Mouse (Mus musculus) monocyte, adult 2 months (primary cell): ENCODE data around the gene Atpaf2.
A peak's percentile ranks its signal among the peaks of the same experiment; 100 is the strongest.
"Not testable (repeated sequence)": the region's sequence is repeated elsewhere in the genome, so short reads cannot be mapped to it uniquely, and the experiment has no call there.

Experiments used
- DNase-seq, 2 experiments: peaks; one replicate each; pipeline ENCODE4 v3.0.0; 2022; ENCODE audit warnings: low spot score in 2 of 2, low read depth in 1 of 2

Atpaf2 gene

DNA sequence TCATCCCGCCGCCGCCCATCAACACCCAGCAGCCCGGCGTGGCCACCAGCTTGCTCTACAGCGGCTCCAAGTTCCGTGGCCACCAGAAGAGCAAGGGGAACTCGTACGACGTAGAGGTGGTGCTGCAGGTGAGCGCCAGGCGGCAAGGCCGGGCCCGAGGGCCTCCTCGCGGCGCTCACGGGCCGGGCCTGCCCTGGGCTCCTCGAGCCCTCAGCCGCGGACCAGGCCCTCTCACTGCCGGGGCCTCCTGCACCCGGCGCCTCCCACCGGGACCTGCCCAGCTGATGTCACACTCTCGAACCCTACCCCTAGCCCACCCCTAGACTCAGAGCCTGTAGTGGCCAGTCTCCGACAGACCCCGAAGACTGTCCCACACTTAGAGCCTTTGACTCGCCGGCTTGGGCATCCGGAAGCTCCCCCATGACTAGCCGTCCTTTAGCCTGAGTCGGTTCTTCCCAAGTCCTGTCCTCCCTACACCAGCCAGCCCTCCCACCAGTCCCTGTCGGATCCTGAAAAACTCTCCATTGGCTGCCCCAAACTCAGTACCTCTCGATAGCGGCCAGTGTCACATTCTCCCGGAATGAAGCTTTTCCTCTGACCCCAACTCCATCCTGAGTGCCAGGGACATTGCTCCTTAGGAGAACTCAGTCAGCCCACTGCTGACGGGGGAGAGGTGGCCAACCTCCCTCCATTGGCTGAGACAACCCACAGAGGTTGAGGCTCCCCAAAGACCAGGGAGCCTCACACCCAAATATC is at the start of gene Atpaf2:
Gene Atpaf2, minus strand, starts transcription at position 741 of the 756 bp plus-strand sequence.
- DNase-seq, result peak in 1 of 2 experiments; percentile 11

DNA sequence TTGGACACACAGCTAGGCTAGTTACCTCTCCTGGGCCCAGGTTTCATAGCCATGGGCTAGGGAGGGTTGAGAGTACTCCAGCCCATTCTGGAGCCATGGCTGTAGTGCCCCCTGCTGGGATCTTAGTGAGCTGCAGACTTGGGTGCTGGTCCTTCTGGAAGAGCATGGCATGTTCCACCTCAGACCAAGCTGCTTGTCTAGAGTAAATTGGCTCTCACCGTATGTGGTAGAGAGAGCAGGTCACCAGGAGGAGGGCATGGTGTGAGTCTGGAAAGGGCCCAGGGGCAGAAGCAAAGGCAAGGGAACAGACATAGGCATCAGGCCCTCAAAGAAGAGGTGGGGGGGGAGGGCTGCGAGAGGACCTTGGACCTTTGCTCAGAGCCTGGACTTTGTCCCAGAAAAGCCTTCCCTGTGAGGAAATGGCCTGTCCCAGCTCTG is 47.7 kb upstream of the Atpaf2 start:
- DNase-seq, result no peak

DNA sequence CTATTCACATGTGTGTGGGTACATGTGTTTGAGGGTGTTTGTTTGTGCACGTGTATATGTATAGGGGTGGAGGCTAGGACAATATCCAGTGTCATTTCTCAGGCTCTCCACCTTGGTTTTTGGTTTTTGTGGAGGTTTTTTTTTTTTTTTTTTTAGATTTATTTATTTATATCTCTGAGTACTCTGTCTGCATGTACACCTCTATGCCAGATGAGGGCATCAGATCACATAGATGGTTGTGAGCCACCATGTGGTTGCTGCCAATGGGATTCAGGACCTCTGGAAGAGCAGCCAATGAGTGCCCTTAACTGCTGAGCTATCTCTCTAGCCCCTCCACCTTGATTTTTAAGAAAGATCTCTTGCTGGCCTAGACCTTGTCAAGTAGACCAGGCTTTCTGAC is 39.7 kb upstream of the Atpaf2 start:
- no peak for DNase-seq

GRCm38 (mm10) chr11:60454745-60455087 is 36.5 kb upstream of the Atpaf2 start:
- no peak for DNase-seq

GRCm38 (mm10) chr11:60454080-60454744 is 36.0 kb upstream of the Atpaf2 start, which contains the start of gene Drg2:
Drg2 (plus strand) TSS chr11:60454591.
- DNase-seq, result peak; percentile 57 to 83

DNA sequence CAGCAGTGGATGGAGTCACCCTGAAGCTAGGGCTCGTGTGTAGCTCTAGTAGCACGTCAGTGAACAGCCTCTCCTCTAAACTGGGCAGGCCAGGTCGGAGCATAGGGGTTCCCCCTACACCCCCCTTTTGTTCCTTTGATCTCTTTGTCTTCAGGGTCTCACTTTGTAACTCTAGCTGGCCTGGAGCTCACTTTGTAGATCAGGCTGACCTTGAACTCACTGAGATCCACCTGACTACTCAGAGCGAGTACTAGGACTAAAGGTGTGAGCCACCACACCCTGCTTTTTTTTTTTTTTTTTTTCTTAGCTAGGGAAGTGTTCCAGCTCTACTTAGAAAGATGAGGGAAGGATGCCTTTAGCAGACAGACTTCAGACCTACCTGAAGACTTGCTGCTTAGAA is 25.8 kb upstream of the Atpaf2 start:
- DNase-seq, result no peak

DNA sequence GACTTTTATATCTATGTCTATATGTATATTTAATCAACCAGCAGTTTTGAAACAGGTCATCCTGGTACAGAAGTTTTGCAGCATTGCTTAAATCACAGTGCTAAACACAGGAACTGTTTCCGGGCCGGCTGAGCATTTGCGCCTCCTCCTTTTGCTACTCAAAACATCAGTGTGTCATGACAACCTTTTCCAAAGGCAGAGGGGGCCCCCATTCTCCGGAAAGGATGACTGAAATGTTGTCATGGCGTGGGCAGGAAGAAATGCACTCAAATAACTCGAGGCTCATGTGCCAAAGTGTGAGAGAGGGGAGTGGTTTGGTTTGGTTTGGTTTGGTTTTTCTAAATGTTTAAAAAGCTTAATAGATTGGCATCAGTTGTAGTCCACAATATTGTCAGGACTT is 24.6 kb upstream of the Atpaf2 start:
- no peak for DNase-seq

DNA sequence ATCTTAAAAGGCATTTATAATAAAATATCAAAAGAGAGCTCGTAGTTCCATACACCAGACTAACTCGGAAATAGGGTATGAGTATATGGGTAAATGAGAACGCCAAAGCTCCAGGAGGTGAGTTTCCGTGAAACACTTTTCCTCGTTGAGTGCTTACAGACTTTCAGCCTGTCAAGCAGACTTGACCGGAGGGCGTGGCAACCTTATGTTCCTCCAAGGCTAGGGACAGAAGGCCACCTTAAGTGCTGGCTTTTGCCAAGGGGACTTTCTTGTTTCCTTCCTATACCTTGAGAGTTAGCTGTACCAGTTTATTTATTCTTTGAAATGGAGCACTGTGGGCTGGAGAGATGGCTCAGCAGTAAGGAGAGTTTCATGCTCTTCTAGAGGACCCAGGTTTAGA is 21.9 kb upstream of the Atpaf2 start:
- no peak for DNase-seq

- DNase-seq, result not testable (repeated sequence)
Observed at GRCm38 (mm10) chr11:60439621-60440020, 21.4 kb upstream of the Atpaf2 start.

DNA sequence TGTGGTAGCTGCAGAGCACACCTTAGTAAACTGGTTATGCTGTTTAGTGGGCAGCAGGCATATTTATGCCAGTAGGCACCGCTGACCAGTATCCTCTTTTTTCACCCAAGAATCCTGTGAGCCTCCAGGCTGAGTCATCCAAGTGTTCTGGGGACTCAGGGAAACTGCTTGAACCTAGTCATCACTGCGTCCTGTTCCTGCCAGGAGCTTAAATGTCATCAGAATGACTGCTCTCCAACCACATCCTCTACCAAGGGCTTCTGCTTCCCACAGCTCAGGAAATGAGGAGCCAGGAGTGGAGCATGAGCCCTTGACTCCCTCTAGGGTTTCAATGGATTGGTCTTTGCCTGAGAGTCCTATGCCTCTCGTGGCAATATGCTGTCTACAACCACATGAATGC is 18.4 kb upstream of the Atpaf2 start:
- no peak for DNase-seq

DNA sequence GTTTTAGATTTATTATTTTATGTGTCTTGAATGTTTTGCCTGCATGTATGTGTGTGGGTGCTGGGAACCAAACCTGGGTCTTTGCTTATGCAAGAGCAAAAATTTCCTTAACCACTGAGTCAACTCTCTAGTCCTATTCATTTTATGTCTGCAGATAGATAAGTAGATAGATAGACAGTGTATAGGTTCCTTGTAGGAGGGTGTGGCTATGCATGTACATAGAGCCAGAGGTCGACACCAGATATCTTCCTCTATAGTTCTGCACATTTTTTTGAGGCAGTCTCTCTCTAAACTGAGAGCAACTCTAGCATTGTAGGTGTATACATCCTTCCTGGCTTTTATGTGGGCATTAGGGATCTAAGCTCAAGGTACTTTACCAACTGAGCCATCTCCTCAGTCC is 16.9 kb upstream of the Atpaf2 start:
- no peak for DNase-seq

DNA sequence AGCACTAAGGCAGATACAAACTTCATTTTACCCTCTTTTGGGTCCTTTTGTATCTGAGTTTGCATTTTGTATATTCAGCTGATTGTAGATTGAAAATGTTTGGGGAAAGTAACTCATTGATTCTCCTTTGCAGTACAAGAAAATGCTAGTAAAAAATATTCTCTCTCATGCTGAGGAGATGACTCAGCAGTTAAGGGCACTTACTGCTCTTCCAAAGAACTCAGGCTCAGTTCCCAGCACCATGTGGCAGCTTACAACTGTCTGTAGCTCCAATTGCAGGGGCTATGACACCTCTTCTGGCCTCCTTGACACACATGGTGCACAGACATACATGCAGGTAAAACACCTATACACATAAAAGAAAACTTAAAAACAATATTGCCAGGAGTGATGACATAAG is 15.2 kb upstream of the Atpaf2 start:
- no peak for DNase-seq

DNA sequence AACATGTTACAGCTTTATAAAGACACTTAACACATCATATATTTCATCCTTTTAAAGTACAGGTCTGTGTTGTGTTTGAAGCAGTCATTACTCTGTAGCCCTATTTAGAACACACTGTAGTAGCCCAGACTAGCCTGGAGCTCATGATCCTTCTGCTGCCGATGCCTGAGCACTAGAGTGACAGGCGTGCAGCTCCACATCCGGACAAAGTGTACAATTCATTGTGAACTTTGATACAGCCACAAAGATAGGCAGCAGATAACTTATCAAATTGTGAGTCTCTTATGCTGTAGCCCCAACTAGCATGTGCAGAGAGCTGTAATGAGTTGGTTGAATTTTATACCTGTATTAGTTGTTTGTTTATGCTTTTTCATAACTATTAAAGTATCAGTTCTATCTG is 9.4 kb upstream of the Atpaf2 start:
- no peak for DNase-seq

DNA sequence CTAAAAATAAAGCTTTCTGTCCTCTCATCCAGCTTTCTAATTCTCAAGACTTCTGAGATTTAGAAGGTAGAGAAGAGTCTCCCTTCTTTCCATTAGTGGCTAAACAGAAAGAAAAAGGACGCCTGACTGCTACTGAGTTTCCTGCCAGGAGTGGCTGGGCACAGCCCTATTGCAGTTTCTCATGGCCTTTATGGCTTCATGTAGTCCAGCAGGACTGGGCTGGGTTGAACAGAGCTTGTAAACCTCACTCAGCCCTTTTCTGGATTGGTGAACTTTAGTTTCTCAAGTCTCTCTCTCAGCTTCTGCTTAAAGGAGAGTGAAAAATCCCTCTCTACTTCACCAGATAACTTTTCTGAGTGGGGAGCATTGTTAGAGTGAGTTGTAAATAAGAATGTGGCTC is 8.2 kb upstream of the Atpaf2 start:
- no peak for DNase-seq

DNA sequence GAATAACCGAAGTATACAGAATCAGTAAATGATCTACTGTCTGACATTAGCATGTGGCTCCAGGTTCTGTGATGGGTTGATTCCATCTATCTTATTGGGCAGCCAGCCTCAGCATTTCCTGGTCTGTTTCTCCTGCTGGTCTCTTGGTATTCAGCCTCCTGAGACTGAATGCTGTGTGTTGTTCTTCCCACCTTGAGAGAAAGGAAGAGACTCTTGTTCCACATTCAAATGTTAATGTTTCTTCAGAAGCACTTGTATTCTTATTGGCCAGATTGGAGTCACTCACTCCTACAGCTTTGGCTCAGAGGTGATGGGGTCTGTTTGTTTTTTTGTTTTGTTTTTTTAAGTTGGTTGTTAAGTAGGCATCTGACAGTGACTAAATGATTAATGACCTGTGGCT is 4.7 kb upstream of the Atpaf2 start:
- no peak for DNase-seq

GRCm38 (mm10) chr11:60422046-60422668 is 3.9 kb upstream of the Atpaf2 start:
- DNase-seq, result no peak

- DNase-seq, result no peak
Observed at GRCm38 (mm10) chr11:60418473-60418803, 181 bp upstream of the Atpaf2 start.

DNA sequence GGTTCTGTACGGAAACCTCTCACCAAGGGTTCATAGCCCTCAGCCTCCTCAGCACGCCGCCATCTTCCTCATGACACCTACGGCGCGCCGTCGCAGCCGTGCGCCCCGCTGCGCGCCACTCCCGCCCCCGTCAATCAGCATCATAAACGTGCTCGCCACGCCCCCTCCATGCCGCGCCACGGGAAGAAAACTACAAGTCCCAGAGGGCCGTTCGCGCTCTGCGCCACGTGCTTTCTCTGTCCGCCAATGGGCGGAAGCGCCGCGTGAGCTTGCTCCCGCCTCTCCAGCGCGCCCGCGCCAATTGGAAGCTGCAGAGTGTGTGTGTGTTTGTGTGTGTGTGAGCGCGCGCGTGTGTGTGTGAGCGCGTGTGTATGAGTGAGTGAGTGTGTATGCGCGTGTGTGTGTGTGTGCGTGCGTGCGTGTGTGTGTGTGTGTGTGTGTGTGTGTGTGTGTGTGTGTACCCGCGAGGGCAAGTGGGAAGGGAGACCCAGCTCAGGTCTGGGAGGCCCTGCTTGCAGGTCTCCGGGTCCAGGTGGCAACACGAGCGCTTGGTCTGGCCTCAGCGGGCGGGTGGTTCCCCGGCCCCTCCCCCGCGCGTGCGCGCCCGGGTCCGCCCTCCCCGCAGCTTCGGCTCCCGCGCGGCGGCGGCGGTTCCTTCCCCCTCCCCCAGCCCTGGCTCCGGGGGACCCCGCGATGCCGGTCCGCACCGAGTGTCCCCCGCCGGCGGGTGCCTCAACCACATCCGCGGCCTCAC is 1.1 kb downstream of the Atpaf2 start, which contains the start of gene Gid4:
Gene Gid4, plus strand, starts transcription at position 183 of the 754 bp plus-strand sequence.
- DNase-seq, result peak; percentile 98

- DNase-seq, result no peak
Observed at GRCm38 (mm10) chr11:60416590-60416962, 1.7 kb downstream of the Atpaf2 start.

GRCm38 (mm10) chr11:60412921-60413320 is 5.3 kb downstream of the Atpaf2 start:
- no peak for DNase-seq

DNA sequence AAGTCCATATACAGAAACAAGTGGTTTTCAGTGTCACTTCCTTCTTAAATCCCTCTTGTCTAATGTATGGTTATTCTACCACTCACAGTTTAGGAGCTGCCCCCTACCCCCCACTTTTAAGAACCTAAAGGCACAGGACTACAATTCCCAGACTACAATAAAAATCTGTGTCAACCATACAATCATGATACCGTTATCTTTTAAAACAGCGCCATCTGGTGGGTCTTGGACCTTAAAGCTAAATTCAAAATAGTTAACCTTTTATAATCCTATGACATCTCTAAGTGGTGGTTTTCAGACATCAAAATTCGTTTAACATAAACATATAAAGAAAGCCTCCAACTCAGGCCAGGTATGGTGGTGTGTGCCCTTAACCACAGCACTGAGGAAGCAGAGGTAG is 6.1 kb downstream of the Atpaf2 start:
- peak in 1 of 2 experiments; percentile 18 for DNase-seq

- DNase-seq, result no peak
Observed at GRCm38 (mm10) chr11:60406606-60407005, 11.7 kb downstream of the Atpaf2 start.
